Mouse (Mus musculus) cerebellum, adult 2 months (tissue): ENCODE measurements around the gene Ccl7. TPM values are rescaled to one million over a fixed set of nuclear protein-coding genes. Genes with fewer than 3 reads are reported as not detected.

Experiments used
- DNase-seq, 2 experiments: peaks; one replicate each; pipeline ENCODE4 v3.0.0; 2021
- H3K27ac ChIP-seq: fragments of 200-500 bp; 2 replicates; pipeline ENCODE4 v1.5.1; 2012; ENCODE audit warnings: low read length, control low read depth, inconsistent platforms; ENCODE audit not compliant: insufficient read depth
- H3K27me3 ChIP-seq: fragments of 200-500 bp; 2 replicates; pipeline ENCODE4 v1.6.1; 2012; ENCODE audit warnings: inconsistent platforms, mild to moderate bottlenecking, low read length, moderate library complexity; ENCODE audit not compliant: control insufficient read depth, insufficient read depth
- H3K4me1 ChIP-seq: fragments of 200-500 bp; 2 replicates; pipeline ENCODE4 v1.6.1; 2011; ENCODE audit warnings: low read length; ENCODE audit not compliant: control insufficient read depth, insufficient read depth
- H3K4me3 ChIP-seq: fragments of 200-500 bp; replicated peaks from 2 replicates; pipeline ENCODE3; 2011; ENCODE audit warnings: mild to moderate bottlenecking, low read depth, low read length, control low read depth; ENCODE audit not compliant: insufficient read depth
- CTCF ChIP-seq: fragments of 200-500 bp; IDR thresholded peaks from 2 replicates; pipeline ENCODE4 v1.5.1; 2011; ENCODE audit warnings: low read depth, mild to moderate bottlenecking, control low read depth, low read length, moderate library complexity, borderline replicate concordance; ENCODE audit not compliant: insufficient read depth
- POLR2A ChIP-seq: fragments of 200-500 bp; IDR thresholded peaks from 2 replicates; pipeline ENCODE4 v1.6.1; 2011; ENCODE audit warnings: low read length, control low read depth, borderline replicate concordance; ENCODE audit not compliant: insufficient read depth
- WGBS: fragments of 180-500 bp; shearing (Covaris S2); methylation state at CpG from one replicate; pipeline ENCODE4 v1.1.7; 2018; 5-methylcytosine and 5-hydroxymethylcytosine counted together
- polyA plus RNA-seq: library from polyadenylated mRNA; depleted of rRNA; stranded (reverse); fragments of >200 nt; gene quantifications from 2 replicates; pipeline ENCODE4 v1.2.3, GENCODE M21; 2012; rRNA removed

Gene Ccl7
- polyA plus RNA-seq: not detected in 2 replicates

GRCm38 (mm10) chr11:82045471-82045870 lies at the start of gene Ccl7:
Gene Ccl7 (plus strand): TSS chr11:82045712.
- Histone ChIP-seq H3K4me3 (no peak within 1 kb of the TSS), H3K27ac (no peak within 1 kb of the TSS), H3K27me3 (no peaks in the 10 kb centered on the region), H3K4me1 (no peaks in the 10 kb centered on the region)
- WGBS: 12% methylated on average over 3 of the region's 3 CpGs
- DNase-seq: peak; percentile 9 to 38
- TF ChIP-seq CTCF: no peak
- no peak for TF ChIP-seq POLR2A

GRCm38 (mm10) chr11:81996172-81996841 lies 49.2 kb upstream of the Ccl7 start:
- TF ChIP-seq POLR2A (no peak), CTCF (peak; percentile 100)

GRCm38 (mm10) chr11:81997085-81997484 lies 48.4 kb upstream of the Ccl7 start:
- H3K27me3 ChIP-seq: no peaks in the 10 kb centered on the region
- 85% methylated on average over 5 of the region's 5 CpGs for WGBS
- DNase-seq: no peak
- no peak overlapping the region for H3K27ac ChIP-seq
- no peak overlapping the region for H3K4me3 ChIP-seq
- TF ChIP-seq POLR2A (no peak), CTCF (no peak)
- H3K4me1 ChIP-seq: no peaks in the 10 kb centered on the region

More at GRCm38 (mm10) chr11:81996172-81996841, 49.2 kb upstream of the Ccl7 start:
- H3K27ac ChIP-seq: no peak overlapping the region
- no peak overlapping the region for H3K4me3 ChIP-seq
- no peaks in the 10 kb centered on the region for H3K27me3 ChIP-seq
- DNase-seq: peak; percentile 46 to 66
- H3K4me1 ChIP-seq: no peaks in the 10 kb centered on the region
- 49% methylated on average over 10 of the region's 10 CpGs for WGBS

GRCm38 (mm10) chr11:81998646-81999045 lies 46.9 kb upstream of the Ccl7 start:
- TF ChIP-seq POLR2A: no peak
- no peak for TF ChIP-seq CTCF
- no peak for DNase-seq
- H3K4me1 ChIP-seq: no peaks in the 10 kb centered on the region
- H3K27ac ChIP-seq: no peak overlapping the region
- H3K27me3 ChIP-seq: no peaks in the 10 kb centered on the region
- H3K4me3 ChIP-seq: no peak overlapping the region
- 95% methylated on average over 3 of the region's 3 CpGs for whole genome bisulfite sequencing

GRCm38 (mm10) chr11:81999469-81999868 lies 46.0 kb upstream of the Ccl7 start:
- Histone ChIP-seq H3K27me3 (no peaks in the 10 kb centered on the region), H3K4me3 (no peak overlapping the region), H3K27ac (no peak overlapping the region), H3K4me1 (no peaks in the 10 kb centered on the region)
- WGBS: 41% methylated on average over 4 of the region's 4 CpGs
- TF ChIP-seq CTCF (no peak), POLR2A (no peak)
- no peak for DNase-seq

- no peak for TF ChIP-seq CTCF
- no peak for TF ChIP-seq POLR2A
- Histone ChIP-seq H3K4me1 (no peaks in the 10 kb centered on the region), H3K4me3 (no peak overlapping the region), H3K27ac (no peak overlapping the region), H3K27me3 (no peaks in the 10 kb centered on the region)
- 71% methylated on average over 5 of the region's 5 CpGs for WGBS
- no peak for DNase-seq
These were observed 44.9 kb upstream of the Ccl7 start for GRCm38 (mm10) chr11:82000581-82000980.

- no peak overlapping the region for H3K27ac ChIP-seq
- no peak overlapping the region for H3K4me3 ChIP-seq
- DNase-seq: no peak
- H3K27me3 ChIP-seq: no peaks in the 10 kb centered on the region
- WGBS: 77% methylated on average over 2 of the region's 2 CpGs
- no peak for TF ChIP-seq POLR2A
- no peak for TF ChIP-seq CTCF
- H3K4me1 ChIP-seq: no peaks in the 10 kb centered on the region
These were observed 40.7 kb upstream of the Ccl7 start for GRCm38 (mm10) chr11:82004810-82005209.

GRCm38 (mm10) chr11:82006796-82007423 lies 38.6 kb upstream of the Ccl7 start:
- 34% methylated on average over 12 of the region's 12 CpGs for WGBS
- DNase-seq: no peak
- TF ChIP-seq POLR2A (no peak), CTCF (no peak)
- Histone ChIP-seq H3K27me3 (no peaks in the 10 kb centered on the region), H3K4me3 (no peak overlapping the region), H3K4me1 (no peaks in the 10 kb centered on the region), H3K27ac (no peak overlapping the region)

- no peaks in the 10 kb centered on the region for H3K4me1 ChIP-seq
- WGBS: 85% methylated on average over 3 of the region's 3 CpGs
- no peak for DNase-seq
- H3K27ac ChIP-seq: no peak overlapping the region
- TF ChIP-seq POLR2A (no peak), CTCF (no peak)
- no peaks in the 10 kb centered on the region for H3K27me3 ChIP-seq
- H3K4me3 ChIP-seq: no peak overlapping the region
These were observed 35.4 kb upstream of the Ccl7 start for GRCm38 (mm10) chr11:82010115-82010514.
